Mouse (Mus musculus) liver, postnatal 0 days (tissue): ENCODE measurements around the gene Ntpcr.

Experiments
- CTCF ChIP-seq: sonication (generic); IDR thresholded peaks from 2 replicates; pipeline ENCODE4 v1.5.1; 2016; ENCODE audit warnings: antibody characterized with exemption, low read depth
- EP300 ChIP-seq: IDR thresholded peaks from 2 replicates; pipeline ENCODE4 v1.6.1; 2016; ENCODE audit warnings: antibody characterized with exemption, low read depth, mild to moderate bottlenecking

DNA sequence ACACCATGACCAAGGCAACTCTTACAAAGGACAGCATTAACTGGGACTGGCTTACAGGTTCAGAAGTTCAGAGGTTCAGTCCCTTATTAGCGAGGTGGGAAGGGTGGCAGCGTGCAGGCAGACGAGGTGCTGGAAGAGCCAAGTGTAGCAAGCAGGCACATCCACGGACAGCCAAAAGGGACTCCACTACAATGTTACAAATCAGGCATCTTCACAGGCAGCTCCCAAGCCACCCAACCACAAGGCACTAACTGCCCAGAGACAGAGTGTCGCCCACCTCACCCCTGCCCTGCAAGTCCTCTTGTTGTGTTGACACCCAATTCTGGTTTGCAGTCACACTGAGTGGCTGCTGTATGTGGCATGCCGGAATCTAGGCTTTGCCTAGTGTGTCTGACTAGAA is 25.3 kb upstream of the Ntpcr start:
- TF ChIP-seq CTCF (no peak), EP300 (no peak)
